Mouse (Mus musculus): Measurements from ENCODE around the gene Sptssa. TPM values are rescaled to one million over a fixed set of nuclear protein-coding genes. Genes with fewer than 3 reads are reported as not detected.

The Sptssa gene
- total and polyA plus RNA-seq, 2 experiments from 2014 or later, result 42.4 to 150 TPM

DNA sequence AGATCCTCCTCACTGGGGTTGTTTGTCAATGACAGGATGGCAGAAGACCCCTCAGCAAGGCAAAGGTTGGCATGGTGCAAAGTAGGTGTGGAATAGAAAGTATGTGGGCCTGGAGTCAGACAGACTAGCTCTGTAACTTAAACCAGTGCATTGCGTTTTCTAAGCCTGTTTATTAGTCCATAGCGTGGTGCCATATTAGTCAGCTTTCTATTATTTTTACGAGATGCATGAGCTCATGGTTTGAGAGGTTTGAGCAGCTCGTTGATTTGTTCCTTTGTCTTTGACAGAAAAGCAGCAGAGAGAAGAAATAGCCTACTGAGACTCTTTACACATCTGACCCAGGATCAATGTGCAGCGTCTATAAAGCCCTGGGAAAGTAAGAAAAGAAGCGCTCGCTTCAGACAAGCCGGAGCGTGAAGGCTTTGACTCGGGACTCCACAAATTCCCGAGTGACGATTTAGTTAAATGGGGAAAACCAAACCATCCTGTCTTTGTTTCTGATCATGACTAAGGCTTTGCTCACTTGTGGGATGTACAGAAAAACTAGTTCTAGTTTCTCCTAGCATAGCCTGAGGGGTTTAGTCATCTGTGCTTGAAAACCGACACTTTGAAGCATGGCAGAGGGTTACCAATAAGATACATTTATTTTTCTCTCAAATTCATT, 36.2 kb downstream of the Sptssa start:
- Histone ChIP-seq H3K4me2 (ENCODE audit: low read depth, low read length) (no peak overlapping the region), H3K27ac (ENCODE audit: low read depth) (no peak overlapping the region), H3K9me3 (replicated peaks; ENCODE audit: control insufficient read depth, low read length) (no peaks in the 10 kb centered on the region), H3K36me3 (replicated peaks; ENCODE audit: control insufficient read depth, insufficient read depth, low read length) (no peaks in the 10 kb centered on the region), H3K27me3 (ENCODE audit: control insufficient read depth, insufficient read depth, low read length) (no peaks in the 10 kb centered on the region), H3K4me3 (ENCODE audit: low read depth, low read length) (no peak overlapping the region), H3K9ac (replicated peaks; ENCODE audit: low read depth, low read length) (no peak overlapping the region), H3K4me1 (ENCODE audit: control insufficient read depth, insufficient read depth) (no peaks in the 10 kb centered on the region)
- ATAC-seq (ENCODE audit: insufficient read depth, low read depth) (no peak), DNase-seq (ENCODE audit: low spot score) (no peak)
- no peak for TF ChIP-seq CTCF (IDR thresholded peaks at IDR 0.05; ENCODE audit: low read depth)
- no peak for TF ChIP-seq EP300 (IDR thresholded peaks at IDR 0.05; ENCODE audit: low read depth)
- 87% methylated on average over 13 of the region's 13 CpGs for WGBS

DNA sequence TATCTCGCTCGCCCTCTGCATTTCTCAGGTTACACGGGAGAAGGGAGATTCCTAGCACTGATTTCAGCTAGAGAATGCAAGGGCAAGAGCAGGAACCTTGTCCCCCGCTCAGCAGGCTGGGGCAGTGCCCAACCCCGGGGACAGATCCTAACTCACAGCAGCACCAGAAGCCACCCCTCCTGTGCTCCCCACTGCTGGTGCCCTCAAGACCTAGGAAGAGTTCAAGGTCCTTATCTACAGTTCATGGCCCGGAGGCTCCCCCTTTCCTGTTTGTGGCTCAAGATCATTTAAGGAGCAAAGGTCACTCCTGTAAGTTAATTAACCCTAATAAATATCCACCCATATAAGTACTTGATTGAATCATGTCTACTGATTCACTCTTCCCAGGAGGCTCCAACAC, 47.4 kb downstream of the Sptssa start:
- no peak overlapping the region for H3K9ac ChIP-seq (replicated peaks; ENCODE audit: low read depth, low read length)
- no peaks in the 10 kb centered on the region for H3K27me3 ChIP-seq (ENCODE audit: control insufficient read depth, insufficient read depth, low read length)
- no peaks in the 10 kb centered on the region for H3K4me1 ChIP-seq (ENCODE audit: control insufficient read depth, insufficient read depth)
- TF ChIP-seq CTCF (IDR thresholded peaks at IDR 0.05; ENCODE audit: low read depth) (no peak), EP300 (IDR thresholded peaks at IDR 0.05; ENCODE audit: low read depth) (no peak)
- H3K27ac ChIP-seq (ENCODE audit: low read depth), result no peak overlapping the region
- H3K4me2 ChIP-seq (ENCODE audit: low read depth, low read length), result no peak overlapping the region
- ATAC-seq (ENCODE audit: insufficient read depth, low read depth) (no peak), DNase-seq (ENCODE audit: low spot score) (no peak)
- no peak overlapping the region for H3K4me3 ChIP-seq (ENCODE audit: low read depth, low read length)
- H3K9me3 ChIP-seq (replicated peaks; ENCODE audit: control insufficient read depth, low read length), result no peaks in the 10 kb centered on the region
- WGBS, result 56% methylated on average over 6 of the region's 6 CpGs
- no peaks in the 10 kb centered on the region for H3K36me3 ChIP-seq (replicated peaks; ENCODE audit: control insufficient read depth, insufficient read depth, low read length)

DNA sequence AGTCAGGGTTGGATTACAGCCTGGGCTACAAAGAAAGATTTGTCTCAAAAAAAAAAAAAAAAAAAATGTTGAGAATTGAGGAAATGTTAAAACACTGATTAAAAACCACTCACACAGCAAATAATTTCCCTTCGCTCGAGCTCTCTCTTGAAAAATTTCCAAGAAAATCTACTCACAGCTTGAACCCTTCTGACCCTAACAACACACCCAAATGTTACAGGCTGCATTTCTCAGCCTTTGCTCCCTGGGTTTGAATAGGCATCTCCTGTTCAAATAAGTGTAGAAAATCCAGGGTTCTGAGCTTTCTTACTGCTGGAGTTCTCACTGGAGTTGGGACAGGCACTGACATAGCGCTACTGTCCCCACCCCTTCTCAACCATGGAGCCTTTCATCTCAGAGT, 51.2 kb downstream of the Sptssa start:
- TF ChIP-seq EP300 (IDR thresholded peaks at IDR 0.05; ENCODE audit: low read depth), result no peak
- TF ChIP-seq CTCF (IDR thresholded peaks at IDR 0.05; ENCODE audit: low read depth), result no peak
- H3K27ac ChIP-seq (ENCODE audit: low read depth), result no peak overlapping the region
- DNase-seq (ENCODE audit: low spot score), result peak; percentile 6
- no peaks in the 10 kb centered on the region for H3K9me3 ChIP-seq (replicated peaks; ENCODE audit: control insufficient read depth, low read length)
- no peak overlapping the region for H3K4me3 ChIP-seq (ENCODE audit: low read depth, low read length)
- no peak overlapping the region for H3K9ac ChIP-seq (replicated peaks; ENCODE audit: low read depth, low read length)
- no peaks in the 10 kb centered on the region for H3K4me1 ChIP-seq (ENCODE audit: control insufficient read depth, insufficient read depth)
- no peak for ATAC-seq (ENCODE audit: insufficient read depth, low read depth)
- no peaks in the 10 kb centered on the region for H3K36me3 ChIP-seq (replicated peaks; ENCODE audit: control insufficient read depth, insufficient read depth, low read length)
- H3K27me3 ChIP-seq (ENCODE audit: control insufficient read depth, insufficient read depth, low read length), result no peaks in the 10 kb centered on the region
- H3K4me2 ChIP-seq (ENCODE audit: low read depth, low read length), result no peak overlapping the region
- WGBS, result 57% methylated on average over 3 of the region's 3 CpGs

DNA sequence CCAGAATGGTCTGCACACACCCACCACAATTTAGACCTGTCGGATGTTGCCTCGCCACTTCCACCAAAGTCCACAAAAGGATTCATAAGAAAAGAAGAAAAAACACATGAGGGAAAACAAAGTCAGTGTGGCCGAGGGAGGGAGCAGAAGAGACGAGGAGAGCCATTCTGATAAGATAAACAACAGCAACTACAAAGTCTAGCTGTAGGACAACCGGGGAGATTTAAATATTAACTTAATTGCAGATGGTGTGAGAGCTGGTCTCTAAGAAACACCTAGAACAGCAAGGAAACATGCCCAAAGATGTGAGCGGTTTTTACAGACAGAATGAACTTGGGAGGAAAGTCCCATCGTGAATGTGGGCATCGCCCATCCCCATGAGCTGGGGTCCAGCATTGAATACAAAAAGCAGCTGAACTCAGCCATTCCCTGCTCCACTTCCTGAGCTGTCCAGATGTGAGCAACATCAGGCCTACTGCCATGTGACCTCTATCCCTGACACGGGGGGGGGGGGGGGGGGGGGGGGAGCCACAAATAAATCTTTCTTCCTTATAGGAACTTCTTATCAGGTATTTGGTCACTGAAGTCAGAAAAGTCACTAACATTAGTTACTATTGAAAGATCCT, 52.7 kb downstream of the Sptssa start:
- no peak for ATAC-seq (ENCODE audit: insufficient read depth, low read depth)
- H3K9me3 ChIP-seq (replicated peaks; ENCODE audit: control insufficient read depth, low read length), result no peaks in the 10 kb centered on the region
- H3K27ac ChIP-seq (ENCODE audit: low read depth), result no peak overlapping the region
- WGBS, result 53% methylated on average over 9 of the region's 9 CpGs
- no peaks in the 10 kb centered on the region for H3K4me1 ChIP-seq (ENCODE audit: control insufficient read depth, insufficient read depth)
- no peak for DNase-seq (ENCODE audit: low spot score)
- no peaks in the 10 kb centered on the region for H3K36me3 ChIP-seq (replicated peaks; ENCODE audit: control insufficient read depth, insufficient read depth, low read length)
- no peaks in the 10 kb centered on the region for H3K27me3 ChIP-seq (ENCODE audit: control insufficient read depth, insufficient read depth, low read length)
- no peak overlapping the region for H3K4me2 ChIP-seq (ENCODE audit: low read depth, low read length)
- H3K4me3 ChIP-seq (ENCODE audit: low read depth, low read length), result no peak overlapping the region
- TF ChIP-seq CTCF (IDR thresholded peaks at IDR 0.05; ENCODE audit: low read depth) (no peak), EP300 (IDR thresholded peaks at IDR 0.05; ENCODE audit: low read depth) (no peak)
- H3K9ac ChIP-seq (replicated peaks; ENCODE audit: low read depth, low read length), result no peak overlapping the region

DNA sequence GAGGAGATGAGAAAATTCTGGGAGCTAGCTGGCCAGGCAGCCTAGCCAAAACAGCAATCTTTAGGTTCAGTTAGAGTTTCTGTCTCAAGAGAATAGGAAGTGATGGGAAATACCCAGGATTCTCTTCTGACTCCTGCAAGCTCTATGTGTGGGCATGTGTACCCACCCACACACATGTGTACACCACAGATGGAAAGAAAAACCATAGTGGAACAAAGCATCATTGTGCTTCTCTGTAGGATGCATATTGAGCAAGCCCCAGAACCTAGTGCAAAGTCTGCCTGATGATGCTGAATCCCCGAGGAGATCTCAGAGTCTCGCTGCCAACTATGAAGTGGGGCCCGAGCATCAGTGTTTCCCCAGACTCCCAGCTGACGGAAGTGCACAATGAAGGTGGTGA, 55.9 kb downstream of the Sptssa start:
- H3K9ac ChIP-seq (replicated peaks; ENCODE audit: low read depth, low read length), result no peak overlapping the region
- no peak overlapping the region for H3K27ac ChIP-seq (ENCODE audit: low read depth)
- H3K27me3 ChIP-seq (ENCODE audit: control insufficient read depth, insufficient read depth, low read length), result no peaks in the 10 kb centered on the region
- H3K36me3 ChIP-seq (replicated peaks; ENCODE audit: control insufficient read depth, insufficient read depth, low read length), result no peaks in the 10 kb centered on the region
- no peak for ATAC-seq (ENCODE audit: insufficient read depth, low read depth)
- TF ChIP-seq EP300 (IDR thresholded peaks at IDR 0.05; ENCODE audit: low read depth), result no peak
- no peak for TF ChIP-seq CTCF (IDR thresholded peaks at IDR 0.05; ENCODE audit: low read depth)
- WGBS, result 79% methylated on average over 4 of the region's 4 CpGs
- H3K4me3 ChIP-seq (ENCODE audit: low read depth, low read length), result no peak overlapping the region
- DNase-seq (ENCODE audit: low spot score), result no peak
- no peak overlapping the region for H3K4me2 ChIP-seq (ENCODE audit: low read depth, low read length)
- H3K9me3 ChIP-seq (replicated peaks; ENCODE audit: control insufficient read depth, low read length), result no peaks in the 10 kb centered on the region
- no peaks in the 10 kb centered on the region for H3K4me1 ChIP-seq (ENCODE audit: control insufficient read depth, insufficient read depth)

DNA sequence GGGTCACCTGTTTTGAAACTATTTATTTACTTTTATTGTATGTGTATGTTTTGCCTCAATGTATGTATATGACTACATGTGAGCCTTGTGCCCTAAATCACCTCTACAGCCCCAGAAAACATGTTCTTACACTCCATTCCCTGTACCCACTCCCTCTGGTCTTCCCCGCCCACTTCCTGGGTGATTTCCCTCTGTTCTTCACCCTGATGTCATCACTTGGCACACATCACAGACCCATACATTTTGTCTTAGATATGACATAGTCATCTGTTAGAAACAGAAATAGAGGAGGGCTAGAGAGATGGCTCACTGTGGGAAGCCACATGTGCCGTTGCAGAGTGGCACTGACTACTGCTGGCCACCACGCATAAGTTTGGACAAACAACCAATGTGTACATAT, 58.0 kb downstream of the Sptssa start:
- no peaks in the 10 kb centered on the region for H3K4me1 ChIP-seq (ENCODE audit: control insufficient read depth, insufficient read depth)
- TF ChIP-seq CTCF (IDR thresholded peaks at IDR 0.05; ENCODE audit: low read depth) (no peak), EP300 (IDR thresholded peaks at IDR 0.05; ENCODE audit: low read depth) (no peak)
- H3K27me3 ChIP-seq (ENCODE audit: control insufficient read depth, insufficient read depth, low read length), result no peaks in the 10 kb centered on the region
- ATAC-seq (ENCODE audit: insufficient read depth, low read depth), result no peak
- no peak overlapping the region for H3K27ac ChIP-seq (ENCODE audit: low read depth)
- no peaks in the 10 kb centered on the region for H3K9me3 ChIP-seq (replicated peaks; ENCODE audit: control insufficient read depth, low read length)
- DNase-seq (ENCODE audit: low spot score), result no peak
- no peak overlapping the region for H3K9ac ChIP-seq (replicated peaks; ENCODE audit: low read depth, low read length)
- H3K4me3 ChIP-seq (ENCODE audit: low read depth, low read length), result no peak overlapping the region
- no peaks in the 10 kb centered on the region for H3K36me3 ChIP-seq (replicated peaks; ENCODE audit: control insufficient read depth, insufficient read depth, low read length)
- no peak overlapping the region for H3K4me2 ChIP-seq (ENCODE audit: low read depth, low read length)
- 90% methylated on average over 3 of the region's 3 CpGs for WGBS
